Mouse (Mus musculus): ENCODE measurements around the gene Grasp.

DNA sequence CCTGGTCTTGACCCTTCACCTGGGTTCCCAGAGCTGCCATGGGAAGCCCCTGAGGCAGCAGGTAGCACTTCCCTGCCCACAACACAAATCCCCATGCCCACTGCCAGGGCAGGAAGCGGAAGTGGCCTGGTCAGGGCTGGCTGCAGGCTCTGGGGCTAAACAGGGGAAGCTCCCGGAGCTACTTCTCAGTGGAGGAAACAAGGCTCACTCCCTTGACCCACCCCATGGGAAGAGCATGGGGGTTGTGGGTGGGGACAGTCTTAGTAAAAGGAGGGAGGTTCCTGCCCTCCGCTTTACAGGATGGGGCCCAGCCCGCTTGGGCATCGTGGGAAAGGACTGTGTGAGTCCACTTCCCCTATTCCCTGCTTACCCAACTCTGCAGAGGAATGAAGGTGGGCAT lies 38.5 kb downstream of the Grasp start:
- TF ChIP-seq MAX (IDR thresholded peaks at IDR 0.05; ENCODE audit: low read depth): no peak
- no peak for TF ChIP-seq POLR2A (IDR thresholded peaks at IDR 0.05; ENCODE audit: insufficient read length, low read depth)
- no peak for TF ChIP-seq E2F4 (IDR thresholded peaks at IDR 0.05; ENCODE audit: insufficient read depth)
- no peak for TF ChIP-seq REST (IDR thresholded peaks at IDR 0.05; ENCODE audit: insufficient read depth, insufficient read length)
- no peak for TF ChIP-seq MYOD1 (IDR thresholded peaks at IDR 0.05; ENCODE audit: control insufficient read depth in 1 of 3, insufficient read length in 2 of 3, low read depth in 2 of 3)
- TF ChIP-seq USF1 (IDR thresholded peaks at IDR 0.05; ENCODE audit: low read depth): no peak
- TF ChIP-seq MYOG (IDR thresholded peaks at IDR 0.05; ENCODE audit: control insufficient read depth in 1 of 3, insufficient read depth in 1 of 3, insufficient read length in 2 of 3, low read depth in 2 of 3): peak in 1 of 3 experiments; percentile 7
- no peak for TF ChIP-seq CEBPB (IDR thresholded peaks at IDR 0.05; ENCODE audit: insufficient read depth, poor library complexity, severe bottlenecking)
- TF ChIP-seq TCF12 (IDR thresholded peaks at IDR 0.05; ENCODE audit: insufficient read depth, poor library complexity, severe bottlenecking): no peak
- TF ChIP-seq SRF (IDR thresholded peaks at IDR 0.05; ENCODE audit: control insufficient read depth, insufficient read length, low read depth): no peak
